Mouse (Mus musculus) olfactory bulb, adult 2 months (tissue): ENCODE results near the gene Ccdc40.

Source experiments
- CTCF ChIP-seq: fragments of 200-500 bp; IDR thresholded peaks from 2 replicates; pipeline ENCODE4 v1.5.1; 2012; ENCODE audit warnings: low read depth, mild to moderate bottlenecking, low read length, moderate library complexity; ENCODE audit not compliant: insufficient read depth
- POLR2A ChIP-seq: fragments of 200-500 bp; IDR thresholded peaks from 2 replicates; pipeline ENCODE4 v1.6.1; 2012; ENCODE audit warnings: mild to moderate bottlenecking, low read depth, low read length, moderate library complexity; ENCODE audit not compliant: insufficient read depth

- TF ChIP-seq CTCF, result no peak
- TF ChIP-seq POLR2A, result no peak
These were observed 5.1 kb upstream of the Ccdc40 start for GRCm38 (mm10) chr11:119223124-119223890.
